Mouse (Mus musculus) lung, adult 2 months (tissue): ENCODE measurements around the gene Ccni. TPM values are rescaled to one million over a fixed set of nuclear protein-coding genes. Genes with fewer than 3 reads are reported as not detected.

ENCODE experiments used
- DNase-seq: peaks from one replicate; pipeline ENCODE4 v3.0.0; 2022
- H3K4me1 ChIP-seq: fragments of 200-500 bp; 2 replicates; pipeline ENCODE4 v1.6.1; 2011; ENCODE audit warnings: low read length; ENCODE audit not compliant: control insufficient read depth, insufficient read depth
- H3K4me3 ChIP-seq: fragments of 200-500 bp; replicated peaks from 2 replicates; pipeline ENCODE3; 2011; ENCODE audit warnings: low read depth, mild to moderate bottlenecking, control low read depth, low read length; ENCODE audit errors: extremely low read depth
- CTCF ChIP-seq: fragments of 200-500 bp; IDR thresholded peaks from 2 replicates; pipeline ENCODE4 v1.5.1; 2011; ENCODE audit warnings: mild to moderate bottlenecking, low read length, control low read depth; ENCODE audit not compliant: insufficient read depth
- POLR2A ChIP-seq: fragments of 200-500 bp; IDR thresholded peaks from 2 replicates; pipeline ENCODE4 v1.6.1; 2011; ENCODE audit warnings: low read depth, mild to moderate bottlenecking, control low read depth, low read length, borderline replicate concordance; ENCODE audit errors: extremely low read depth
- WGBS: fragments of 180-500 bp; shearing (Covaris S2); methylation state at CpG from one replicate; pipeline ENCODE4 v1.1.7; 2018; 5-methylcytosine and 5-hydroxymethylcytosine counted together
- polyA plus RNA-seq: library from polyadenylated mRNA; depleted of rRNA; stranded (reverse); fragments of >200 nt; gene quantifications from 2 replicates; pipeline ENCODE4 v1.2.3, GENCODE M21; 2012

Gene Ccni
- polyA plus RNA-seq, 1 experiment: 97.1 TPM

DNA sequence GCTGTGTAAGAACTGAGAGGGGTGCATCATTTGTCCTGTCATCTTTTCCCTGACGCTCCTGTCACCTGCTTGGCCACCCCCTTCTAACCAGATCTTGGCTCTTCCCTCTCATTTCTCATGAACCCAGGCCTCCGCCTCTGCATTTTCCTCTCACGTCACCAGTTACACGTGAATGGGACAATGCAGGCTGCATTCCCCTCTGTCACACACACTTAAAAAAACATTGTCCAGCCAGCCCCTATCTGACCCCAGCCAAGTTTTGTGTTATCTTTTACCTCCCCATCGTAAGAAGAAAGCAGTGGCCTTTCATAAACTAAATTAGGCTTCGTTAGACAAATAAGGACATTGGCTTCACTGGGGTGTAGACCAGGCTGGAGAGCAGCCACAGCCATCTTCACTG lies 33.8 kb downstream of the Ccni start:
- DNase-seq: no peak
- 77% methylated on average over 6 of the region's 6 CpGs for WGBS
- Histone ChIP-seq H3K4me1 (no peaks in the 10 kb centered on the region), H3K4me3 (no peak overlapping the region)
- TF ChIP-seq CTCF (no peak), POLR2A (no peak)

DNA sequence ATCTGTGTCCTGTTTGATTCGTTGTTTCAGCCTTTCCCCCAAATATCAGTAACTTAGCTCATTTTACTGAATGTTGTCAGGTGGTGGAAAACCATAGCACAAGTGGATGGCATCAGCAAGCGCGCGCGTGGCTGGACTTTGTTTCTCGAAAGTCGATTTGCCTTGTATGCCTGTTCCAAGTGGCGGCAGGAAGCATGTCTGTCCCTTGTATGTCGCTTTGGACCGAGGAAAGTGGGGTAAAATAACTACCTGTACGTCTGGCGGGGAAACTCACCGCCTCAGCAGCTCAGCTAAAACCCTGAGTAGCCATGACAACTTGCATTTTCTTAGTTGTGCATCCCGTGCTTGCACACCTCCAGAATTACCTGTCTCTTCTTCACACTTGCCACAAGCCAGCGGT lies 34.9 kb downstream of the Ccni start:
- Histone ChIP-seq H3K4me1 (no peaks in the 10 kb centered on the region), H3K4me3 (no peak overlapping the region)
- TF ChIP-seq POLR2A (no peak), CTCF (no peak)
- no peak for DNase-seq
- 94% methylated on average over 15 of the region's 15 CpGs for WGBS

DNA sequence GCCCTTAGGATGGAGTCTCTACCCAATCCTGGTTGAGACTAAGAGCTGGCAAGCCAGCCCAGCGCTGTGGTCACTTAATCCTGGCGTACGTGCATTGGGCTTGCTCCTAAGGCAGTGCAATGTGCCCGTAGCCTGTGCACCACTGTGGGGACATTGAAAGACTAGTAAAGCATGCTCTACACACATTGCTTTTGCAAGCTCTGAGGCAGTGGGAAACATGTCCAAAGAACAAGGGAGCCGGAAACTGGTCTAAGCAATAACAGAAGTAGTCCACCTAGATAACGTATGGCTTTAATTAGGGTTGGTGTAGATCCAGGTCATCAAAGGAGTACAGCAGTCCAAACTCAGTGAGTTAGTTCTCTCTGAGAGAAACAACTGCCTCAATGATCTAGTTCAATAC lies 37.6 kb downstream of the Ccni start:
- 95% methylated on average over 6 of the region's 6 CpGs for WGBS
- DNase-seq: no peak
- H3K4me1 ChIP-seq: no peaks in the 10 kb centered on the region
- no peak overlapping the region for H3K4me3 ChIP-seq
- TF ChIP-seq POLR2A (no peak), CTCF (no peak)

- H3K4me1 ChIP-seq: no peaks in the 10 kb centered on the region
- no peak overlapping the region for H3K4me3 ChIP-seq
- WGBS: 88% methylated on average over 11 of the region's 11 CpGs
- TF ChIP-seq CTCF (no peak), POLR2A (no peak)
- DNase-seq: no peak
Observed at GRCm38 (mm10) chr5:93167919-93168516, 38.3 kb downstream of the Ccni start.

DNA sequence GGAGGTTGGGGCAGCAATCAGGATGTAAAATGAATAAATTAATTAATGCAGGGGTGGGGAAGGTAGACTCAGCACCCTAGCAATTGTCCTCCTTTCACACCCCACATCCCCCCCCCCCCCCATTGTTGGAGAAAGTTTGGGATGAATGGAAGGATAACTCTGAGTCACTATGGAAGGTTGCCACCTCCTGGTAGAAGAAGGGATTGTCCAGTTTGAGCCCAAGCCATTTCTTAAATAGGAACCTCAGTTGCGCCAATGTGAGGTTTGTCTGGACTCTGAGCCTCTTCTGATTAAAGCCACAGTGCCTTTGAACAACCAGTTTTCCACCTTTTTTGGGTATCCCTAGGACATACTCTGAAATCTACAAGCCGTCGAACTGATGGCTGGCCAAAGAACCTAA lies 42.8 kb downstream of the Ccni start:
- TF ChIP-seq CTCF (peak; percentile 55), POLR2A (no peak)
- no peak overlapping the region for H3K4me3 ChIP-seq
- H3K4me1 ChIP-seq: no peaks in the 10 kb centered on the region
- 77% methylated on average over 3 of the region's 3 CpGs for WGBS
- peak; percentile 44 for DNase-seq

- H3K4me3 ChIP-seq: no peak overlapping the region
- WGBS: 79% methylated on average over 11 of the region's 11 CpGs
- peaks cover 39% of the 10 kb centered on the region for H3K4me1 ChIP-seq
- DNase-seq: no peak
- TF ChIP-seq CTCF: no peak
- TF ChIP-seq POLR2A: no peak
Observed at GRCm38 (mm10) chr5:93154401-93154800, 51.9 kb downstream of the Ccni start.

DNA sequence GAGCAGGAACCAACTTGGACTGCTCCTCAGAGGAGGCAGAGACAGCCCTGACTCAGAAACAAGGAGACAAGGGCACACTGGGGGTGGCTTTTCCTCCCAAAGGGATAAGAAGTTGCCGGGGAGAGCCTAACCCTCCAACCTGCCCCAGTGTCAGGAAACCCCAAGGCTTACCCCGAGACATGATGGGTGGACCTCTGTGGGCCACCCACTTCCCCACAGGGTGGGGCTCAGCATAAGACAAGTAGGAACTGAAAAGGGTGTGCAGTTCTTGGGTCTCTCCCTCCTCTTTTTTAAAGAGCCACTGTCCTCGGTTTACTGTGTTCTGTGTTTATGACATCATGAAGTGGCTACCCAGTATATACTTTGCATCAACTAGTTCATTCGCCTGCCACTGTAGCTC lies 53.8 kb downstream of the Ccni start:
- no peak for TF ChIP-seq CTCF
- TF ChIP-seq POLR2A: peak; percentile 12; the same call in 1 of the 2 replicates
- WGBS: 39% methylated on average over 4 of the region's 4 CpGs
- DNase-seq: no peak
- Histone ChIP-seq H3K4me3 (no peak overlapping the region), H3K4me1 (peaks cover 40% of the 10 kb centered on the region)

DNA sequence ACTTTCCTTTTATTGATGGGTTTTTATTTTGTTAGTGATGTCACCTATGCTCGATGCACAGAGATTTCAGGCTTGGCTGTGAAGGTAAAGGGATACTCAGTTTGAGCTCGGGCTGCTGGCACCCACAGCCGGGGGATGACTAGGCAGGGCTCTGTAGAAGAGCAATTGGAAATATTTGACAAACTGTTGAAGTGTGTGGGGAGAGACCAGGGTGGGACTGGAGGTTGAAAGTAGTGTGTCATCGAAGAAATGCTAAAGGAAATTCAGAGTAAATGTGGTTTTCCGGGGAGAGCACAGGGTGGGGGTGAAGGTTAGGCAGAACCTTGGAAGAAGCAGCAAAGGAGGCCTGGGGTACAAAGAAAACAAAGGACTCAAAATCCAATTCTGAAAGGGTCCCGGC lies 54.3 kb downstream of the Ccni start:
- Histone ChIP-seq H3K4me3 (no peak overlapping the region), H3K4me1 (peaks cover 42% of the 10 kb centered on the region)
- TF ChIP-seq POLR2A (no peak), CTCF (no peak)
- 20% methylated on average over 6 of the region's 6 CpGs for WGBS
- no peak for DNase-seq

- H3K4me1 ChIP-seq: peaks cover 54% of the 10 kb centered on the region
- no peak overlapping the region for H3K4me3 ChIP-seq
- peak; percentile 31 for DNase-seq
- TF ChIP-seq CTCF: no peak
- no peak for TF ChIP-seq POLR2A
- 40% methylated on average over 12 of the region's 12 CpGs for WGBS
Observed at GRCm38 (mm10) chr5:93149969-93150777, 56.1 kb downstream of the Ccni start.

DNA sequence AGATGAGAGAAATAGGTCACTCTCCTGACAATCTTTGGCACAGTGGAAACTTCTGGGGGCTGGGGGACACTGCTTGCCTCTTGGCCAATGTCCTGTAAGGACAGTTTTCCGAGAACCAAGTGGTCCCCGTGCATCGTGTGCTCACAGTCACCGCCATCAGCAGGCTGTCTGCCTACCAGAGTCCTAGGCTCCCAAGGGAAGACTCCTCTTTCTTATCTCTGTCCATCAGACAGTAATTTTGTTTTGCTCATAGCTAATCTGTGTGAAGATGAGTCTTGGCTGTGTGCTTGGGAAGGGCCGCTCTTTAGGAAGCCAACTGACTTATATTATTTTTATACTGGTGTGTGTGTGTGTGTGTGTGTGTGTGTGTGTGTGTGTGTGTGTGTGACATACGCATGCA lies 60.8 kb downstream of the Ccni start:
- Histone ChIP-seq H3K4me1 (peaks cover 26% of the 10 kb centered on the region), H3K4me3 (no peak overlapping the region)
- 70% methylated on average over 6 of the region's 6 CpGs for WGBS
- TF ChIP-seq POLR2A (no peak), CTCF (no peak)
- no peak for DNase-seq
